Mouse (Mus musculus): ENCODE measurements around the gene Ankrd23. TPM values are rescaled to one million over a fixed set of nuclear protein-coding genes. Genes with fewer than 3 reads are reported as not detected.

The Ankrd23 gene
- polyA plus RNA-seq, 1 experiment, result 14.4 TPM

DNA sequence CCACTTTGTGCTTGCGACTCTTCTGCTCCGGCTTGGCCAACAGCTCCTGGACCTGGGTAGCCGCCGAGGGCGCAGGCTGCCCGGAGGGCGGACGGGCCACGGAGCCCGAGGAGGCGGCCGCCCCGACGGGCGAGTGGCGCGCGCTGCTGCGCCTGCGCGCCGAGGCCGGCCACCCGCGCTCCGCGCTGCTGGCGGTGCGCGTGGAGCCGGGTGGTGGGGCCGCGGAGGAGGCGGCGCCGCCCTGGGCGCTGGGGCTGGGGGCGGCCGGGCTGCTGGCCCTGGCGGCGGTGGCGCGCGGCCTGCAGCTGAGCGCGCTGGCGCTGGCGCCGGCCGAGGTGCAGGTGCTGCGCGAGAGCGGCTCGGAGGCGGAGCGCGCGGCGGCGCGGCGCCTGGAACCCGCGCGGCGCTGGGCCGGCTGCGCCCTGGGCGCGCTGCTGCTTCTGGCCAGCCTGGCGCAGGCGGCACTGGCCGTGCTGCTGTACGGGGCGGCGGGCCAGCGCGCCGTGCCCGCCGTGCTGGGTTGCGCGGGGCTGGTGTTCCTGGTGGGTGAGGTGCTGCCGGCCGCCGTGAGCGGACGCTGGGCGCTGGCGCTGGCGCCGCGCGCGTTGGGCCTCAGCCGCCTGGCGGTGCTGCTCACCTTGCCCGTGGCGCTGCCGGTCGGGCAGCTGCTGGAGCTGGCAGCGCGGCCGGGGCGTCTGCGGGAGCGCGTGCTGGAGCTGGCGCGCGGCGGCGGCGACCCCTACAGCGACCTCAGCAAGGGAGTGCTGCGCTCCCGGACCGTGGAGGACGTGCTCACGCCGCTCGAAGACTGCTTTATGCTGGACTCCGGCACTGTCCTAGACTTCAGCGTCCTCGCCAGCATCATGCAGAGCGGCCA is 24.4 kb downstream of the Ankrd23 start:
- WGBS, result 6% methylated on average over 124 of the region's 126 CpGs
- peak; percentile 73 to 76 for DNase-seq
- no peak; the same call in 1 of the 2 replicates for TF ChIP-seq CTCF (IDR thresholded peaks at IDR 0.05; ENCODE audit: borderline replicate concordance, insufficient read depth, low read depth, low read length)
- no peak for TF ChIP-seq POLR2A (IDR thresholded peaks at IDR 0.05; ENCODE audit: borderline replicate concordance, insufficient read depth, low read length)
- Histone ChIP-seq H3K27me3 (ENCODE audit: control insufficient read depth, insufficient read depth, low read length) (no peaks in the 10 kb centered on the region), H3K27ac (ENCODE audit: insufficient read depth, low read length) (peak overlapping the region; percentile 99), H3K4me1 (ENCODE audit: control insufficient read depth, insufficient read depth, low read length) (peaks cover 28% of the 10 kb centered on the region), H3K4me3 (replicated peaks; ENCODE audit: insufficient read depth, low read depth, low read length) (peak overlapping the region; percentile 59)

GRCm38 (mm10) chr1:36511289-36512021 is 25.2 kb downstream of the Ankrd23 start, which contains the start of gene Cnnm3:
Cnnm3 (plus strand) TSS chr1:36511867.
- H3K4me1 ChIP-seq (ENCODE audit: control insufficient read depth, insufficient read depth, low read length), result peaks cover 31% of the 10 kb centered on the region
- peak within 1 kb of the TSS; percentile 99 for H3K27ac ChIP-seq (ENCODE audit: insufficient read depth, low read length)
- TF ChIP-seq POLR2A (IDR thresholded peaks at IDR 0.05; ENCODE audit: borderline replicate concordance, insufficient read depth, low read length), result peak; percentile 86
- peak; percentile 58 for TF ChIP-seq CTCF (IDR thresholded peaks at IDR 0.05; ENCODE audit: borderline replicate concordance, insufficient read depth, low read depth, low read length)
- 2% methylated on average over 48 of the region's 51 CpGs for WGBS
- no peaks in the 10 kb centered on the region for H3K27me3 ChIP-seq (ENCODE audit: control insufficient read depth, insufficient read depth, low read length)
- peak within 1 kb of the TSS; percentile 67 for H3K4me3 ChIP-seq (replicated peaks; ENCODE audit: insufficient read depth, low read depth, low read length)
- DNase-seq, result peak; percentile 99 to 100

- 22% methylated on average over 5 of the region's 5 CpGs for WGBS
- no peaks in the 10 kb centered on the region for H3K27me3 ChIP-seq (ENCODE audit: control insufficient read depth, insufficient read depth, low read length)
- peaks cover 12% of the 10 kb centered on the region for H3K4me1 ChIP-seq (ENCODE audit: control insufficient read depth, insufficient read depth, low read length)
- no peak for TF ChIP-seq POLR2A (IDR thresholded peaks at IDR 0.05; ENCODE audit: borderline replicate concordance, insufficient read depth, low read length)
- no peak for TF ChIP-seq CTCF (IDR thresholded peaks at IDR 0.05; ENCODE audit: borderline replicate concordance, insufficient read depth, low read depth, low read length)
- no peak for DNase-seq
- H3K4me3 ChIP-seq (replicated peaks; ENCODE audit: insufficient read depth, low read depth, low read length), result no peak overlapping the region
- no peak overlapping the region for H3K27ac ChIP-seq (ENCODE audit: insufficient read depth, low read length)
Observed at GRCm38 (mm10) chr1:36508238-36508637, 28.4 kb downstream of the Ankrd23 start.

DNA sequence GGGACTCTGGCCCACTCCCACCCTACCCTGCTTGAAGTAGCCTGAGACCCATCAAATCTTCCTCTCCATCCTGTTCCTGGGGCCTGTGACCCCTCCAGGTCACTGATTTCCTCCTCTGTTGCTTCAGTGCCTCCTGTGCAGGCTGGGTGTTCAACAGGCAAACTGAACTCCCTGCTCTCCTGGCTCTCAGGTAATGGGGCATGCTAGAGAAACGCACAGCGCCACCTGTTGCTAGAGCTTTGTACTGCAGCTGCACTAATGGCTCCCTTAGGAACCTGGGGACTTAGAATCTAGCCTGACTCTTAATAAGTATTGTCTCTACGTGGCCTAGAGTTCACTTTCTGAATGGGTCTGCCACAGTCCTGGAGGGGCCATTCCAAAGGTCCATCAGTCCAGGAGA is 35.4 kb downstream of the Ankrd23 start:
- WGBS, result 1% methylated on average over 3 of the region's 3 CpGs
- H3K27ac ChIP-seq (ENCODE audit: insufficient read depth, low read length), result no peak overlapping the region
- no peak for TF ChIP-seq POLR2A (IDR thresholded peaks at IDR 0.05; ENCODE audit: borderline replicate concordance, insufficient read depth, low read length)
- TF ChIP-seq CTCF (IDR thresholded peaks at IDR 0.05; ENCODE audit: borderline replicate concordance, insufficient read depth, low read depth, low read length), result peak; percentile 93
- H3K4me1 ChIP-seq (ENCODE audit: control insufficient read depth, insufficient read depth, low read length), result peaks cover 5% of the 10 kb centered on the region
- no peaks in the 10 kb centered on the region for H3K27me3 ChIP-seq (ENCODE audit: control insufficient read depth, insufficient read depth, low read length)
- DNase-seq, result peak; percentile 78 to 88
- no peak overlapping the region for H3K4me3 ChIP-seq (replicated peaks; ENCODE audit: insufficient read depth, low read depth, low read length)

- DNase-seq, result no peak
- Histone ChIP-seq H3K4me1 (ENCODE audit: control insufficient read depth, insufficient read depth, low read length) (peaks cover 30% of the 10 kb centered on the region), H3K4me3 (replicated peaks; ENCODE audit: insufficient read depth, low read depth, low read length) (no peak overlapping the region), H3K27ac (ENCODE audit: insufficient read depth, low read length) (no peak overlapping the region), H3K27me3 (ENCODE audit: control insufficient read depth, insufficient read depth, low read length) (no peaks in the 10 kb centered on the region)
- 27% methylated on average over 2 of the region's 2 CpGs for WGBS
- no peak for TF ChIP-seq POLR2A (IDR thresholded peaks at IDR 0.05; ENCODE audit: borderline replicate concordance, insufficient read depth, low read length)
- no peak for TF ChIP-seq CTCF (IDR thresholded peaks at IDR 0.05; ENCODE audit: borderline replicate concordance, insufficient read depth, low read depth, low read length)
Observed at GRCm38 (mm10) chr1:36497312-36497711, 39.4 kb downstream of the Ankrd23 start.

DNA sequence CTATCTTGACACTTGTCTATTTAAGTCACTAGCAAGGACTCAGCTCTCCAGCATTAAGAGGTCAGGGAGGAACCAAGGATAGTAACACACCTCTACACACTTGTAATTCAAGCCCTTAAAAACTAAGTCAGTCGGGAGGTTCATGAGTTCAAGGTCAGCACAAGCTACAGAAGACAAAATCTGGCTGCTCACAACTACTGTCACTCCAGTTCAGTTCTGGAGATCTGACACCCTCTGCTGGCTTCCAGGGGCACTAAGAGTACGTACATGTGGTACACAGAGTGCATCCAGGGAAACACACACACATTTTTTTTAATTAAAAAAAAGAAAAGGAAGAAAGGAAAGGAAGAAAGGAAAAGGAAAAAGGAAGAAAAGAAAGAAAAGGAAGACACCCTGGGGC is 40.0 kb downstream of the Ankrd23 start:
- peak in 1 of 2 experiments; percentile 59 for DNase-seq
- 33% methylated on average over 2 of the region's 2 CpGs for WGBS
- H3K27me3 ChIP-seq (ENCODE audit: control insufficient read depth, insufficient read depth, low read length), result no peaks in the 10 kb centered on the region
- no peak overlapping the region for H3K4me3 ChIP-seq (replicated peaks; ENCODE audit: insufficient read depth, low read depth, low read length)
- H3K4me1 ChIP-seq (ENCODE audit: control insufficient read depth, insufficient read depth, low read length), result peaks cover 35% of the 10 kb centered on the region
- peak; percentile 64; the same call in 1 of the 2 replicates for TF ChIP-seq CTCF (IDR thresholded peaks at IDR 0.05; ENCODE audit: borderline replicate concordance, insufficient read depth, low read depth, low read length)
- no peak for TF ChIP-seq POLR2A (IDR thresholded peaks at IDR 0.05; ENCODE audit: borderline replicate concordance, insufficient read depth, low read length)
- H3K27ac ChIP-seq (ENCODE audit: insufficient read depth, low read length), result no peak overlapping the region

DNA sequence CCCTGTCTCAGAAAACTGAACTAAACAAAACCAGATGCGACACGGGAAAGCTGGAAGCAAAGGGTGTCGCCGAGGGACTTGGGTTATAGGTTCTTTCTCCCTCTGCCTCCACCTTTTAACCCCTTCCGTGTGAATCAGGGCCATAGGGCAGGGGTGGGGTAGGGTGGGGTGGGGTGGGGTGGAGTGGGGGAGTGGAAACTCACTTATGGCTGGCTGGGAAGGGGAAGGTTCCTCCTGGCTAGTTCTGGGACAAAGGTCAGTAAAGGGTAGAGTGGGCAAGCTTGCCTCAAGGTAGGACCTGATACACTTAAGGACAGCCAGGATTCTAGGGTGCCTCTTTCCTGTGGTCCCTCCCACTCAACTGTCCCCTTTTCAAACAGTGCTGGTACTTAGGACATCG is 43.4 kb downstream of the Ankrd23 start:
- 73% methylated on average over 6 of the region's 6 CpGs for WGBS
- Histone ChIP-seq H3K4me3 (replicated peaks; ENCODE audit: insufficient read depth, low read depth, low read length) (no peak overlapping the region), H3K27me3 (ENCODE audit: control insufficient read depth, insufficient read depth, low read length) (no peaks in the 10 kb centered on the region), H3K27ac (ENCODE audit: insufficient read depth, low read length) (peak overlapping the region; percentile 52; the same call in 1 of the 2 replicates), H3K4me1 (ENCODE audit: control insufficient read depth, insufficient read depth, low read length) (peaks cover 49% of the 10 kb centered on the region)
- no peak for DNase-seq
- TF ChIP-seq CTCF (IDR thresholded peaks at IDR 0.05; ENCODE audit: borderline replicate concordance, insufficient read depth, low read depth, low read length), result no peak
- TF ChIP-seq POLR2A (IDR thresholded peaks at IDR 0.05; ENCODE audit: borderline replicate concordance, insufficient read depth, low read length), result no peak
